Mouse (Mus musculus) C2C12 (cell line): ENCODE measurements around the gene Gdpd2.
A peak's percentile ranks its signal among the peaks of the same experiment; 100 is the strongest.

Experiments used
- CEBPB ChIP-seq: IDR thresholded peaks from one replicate; pipeline ENCODE4 v1.6.1; 2011; ENCODE audit warnings: low read depth, mild to moderate bottlenecking, control low read depth, moderate library complexity
- CTCF ChIP-seq: IDR thresholded peaks from one replicate; pipeline ENCODE4 v1.5.1; 2011; ENCODE audit not compliant: control insufficient read depth, insufficient read depth, insufficient read length
- FOSL1 ChIP-seq: IDR thresholded peaks from one replicate; pipeline ENCODE4 v1.8.0; 2011; ENCODE audit warnings: mild to moderate bottlenecking, low read length; ENCODE audit not compliant: poor library complexity, insufficient read depth, severe bottlenecking
- MAX ChIP-seq: IDR thresholded peaks from one replicate; pipeline ENCODE4 v1.6.1; 2011; ENCODE audit warnings: mild to moderate bottlenecking, control low read depth
- MYOD1 ChIP-seq: IDR thresholded peaks from one replicate; pipeline ENCODE4 v1.6.1; 2011; ENCODE audit warnings: low read depth; ENCODE audit not compliant: control insufficient read depth, insufficient read length
- MYOG ChIP-seq: IDR thresholded peaks from one replicate; pipeline ENCODE4 v1.6.1; 2011; ENCODE audit not compliant: control insufficient read depth, insufficient read length; ENCODE audit errors: extremely low read depth
- USF1 ChIP-seq: IDR thresholded peaks from one replicate; pipeline ENCODE4 v1.6.1; 2011; ENCODE audit warnings: low read depth, mild to moderate bottlenecking, control low read depth, moderate library complexity

DNA sequence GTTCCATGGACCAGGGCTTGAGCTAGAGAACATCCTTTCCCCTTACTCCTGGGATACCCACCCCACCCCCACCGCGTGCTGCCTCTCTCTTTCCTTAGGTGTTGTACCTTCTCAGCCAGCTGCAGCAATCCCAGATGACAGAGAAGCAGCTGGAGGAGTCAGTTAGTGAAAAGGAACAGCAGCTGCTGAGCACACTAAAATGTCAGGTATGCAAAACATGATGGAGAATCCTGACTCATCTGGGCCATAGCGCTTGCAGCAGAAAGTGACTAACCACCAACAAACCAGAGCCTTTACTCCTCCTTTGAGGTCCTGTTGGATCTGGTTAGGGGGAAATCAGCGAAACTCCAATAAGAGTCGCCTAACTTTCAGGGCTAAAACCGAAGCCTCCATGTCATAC is 13.5 kb upstream of the Gdpd2 start:
- TF ChIP-seq CEBPB = no peak
- TF ChIP-seq USF1 = no peak
- no peak for TF ChIP-seq CTCF
- no peak for TF ChIP-seq MYOG
- TF ChIP-seq FOSL1 = peak; percentile 11
- peak; percentile 97 for TF ChIP-seq MYOD1
- no peak for TF ChIP-seq MAX
